Mouse (Mus musculus) heart, embryonic 13.5 days (tissue): ENCODE data around the gene Osbpl3. TPM values are rescaled to one million over a fixed set of nuclear protein-coding genes. Genes with fewer than 3 reads are reported as not detected.

Experiments used
- ATAC-seq: fragments of 200-750 bp; cut with Nextera tagmentation; 2 replicates; pipeline ENCODE4 v1.8.0; 2017; ENCODE audit warnings: moderate TSS enrichment; ENCODE audit not compliant: insufficient number of reproducible peaks, low FRiP score, low TSS enrichment; ENCODE audit errors: extremely low read depth
- H3K27ac ChIP-seq: fragments of 300-500 bp; sonication (generic); replicated peaks from 2 replicates; pipeline ENCODE4 v1.5.1; 2015; ENCODE audit warnings: moderate library complexity, mild to moderate bottlenecking, inconsistent platforms
- H3K27me3 ChIP-seq: fragments of 300-500 bp; sonication (generic); replicated peaks from 2 replicates; pipeline ENCODE4 v1.6.1; 2015; ENCODE audit warnings: mild to moderate bottlenecking, inconsistent platforms
- H3K36me3 ChIP-seq: fragments of 300-500 bp; sonication (generic); 2 replicates; pipeline ENCODE4 v1.6.1; 2015; ENCODE audit warnings: mild to moderate bottlenecking, inconsistent platforms
- H3K4me1 ChIP-seq: fragments of 300-500 bp; sonication (generic); 2 replicates; pipeline ENCODE4 v1.6.1; 2015; ENCODE audit warnings: inconsistent platforms
- H3K4me2 ChIP-seq: fragments of 300-500 bp; sonication (generic); 2 replicates; pipeline ENCODE4 v1.6.1; 2015; ENCODE audit warnings: inconsistent platforms, mild to moderate bottlenecking, moderate library complexity
- H3K4me3 ChIP-seq: fragments of 300-500 bp; sonication (generic); 2 replicates; pipeline ENCODE4 v1.5.1; 2015; ENCODE audit warnings: moderate library complexity, mild to moderate bottlenecking, inconsistent platforms
- H3K9ac ChIP-seq: fragments of 300-500 bp; sonication (generic); 2 replicates; pipeline ENCODE4 v1.6.1; 2015; ENCODE audit warnings: inconsistent platforms, mild to moderate bottlenecking, moderate library complexity
- H3K9me3 ChIP-seq: fragments of 300-500 bp; sonication (generic); 2 replicates; pipeline ENCODE4 v1.6.1; 2016; ENCODE audit warnings: inconsistent platforms
- WGBS: fragments of 180-500 bp; shearing (Covaris S2); methylation state at CpG from one replicate; pipeline ENCODE4 v1.1.7; 2015; ENCODE audit warnings: mixed read lengths; 5-methylcytosine and 5-hydroxymethylcytosine counted together
- polyA plus RNA-seq: library from polyadenylated mRNA; unstranded; fragments of >200 nt; fragmentation: Nextera tagmentation; extraction: Ambion mirVana; gene quantifications from 2 replicates; pipeline ENCODE4 v1.2.1, GENCODE M21; 2015

The Osbpl3 gene
- polyA plus RNA-seq, 1 experiment from 2014 or later, result 11.8 TPM

GRCm38 (mm10) chr6:50385451-50386013 lies 70.5 kb downstream of the Osbpl3 start:
- no peak for ATAC-seq
- Histone ChIP-seq H3K4me1 (peaks cover 40% of the 10 kb centered on the region), H3K9ac (no peak overlapping the region), H3K4me2 (no peak overlapping the region), H3K36me3 (no peaks in the 10 kb centered on the region), H3K9me3 (no peaks in the 10 kb centered on the region), H3K27ac (no peak overlapping the region), H3K4me3 (no peak overlapping the region), H3K27me3 (no peaks in the 10 kb centered on the region)
- 91% methylated on average over 8 of the region's 8 CpGs for WGBS

- WGBS, result 65% methylated on average over 7 of the region's 7 CpGs
- H3K4me1 ChIP-seq, result peaks cover 52% of the 10 kb centered on the region
- H3K9me3 ChIP-seq, result no peaks in the 10 kb centered on the region
- no peak for ATAC-seq
- H3K9ac ChIP-seq, result no peak overlapping the region
- no peak overlapping the region for H3K27ac ChIP-seq
- no peak overlapping the region for H3K4me3 ChIP-seq
- H3K36me3 ChIP-seq, result no peaks in the 10 kb centered on the region
- H3K4me2 ChIP-seq, result no peak overlapping the region
- H3K27me3 ChIP-seq, result no peaks in the 10 kb centered on the region
These were observed 73.3 kb downstream of the Osbpl3 start for GRCm38 (mm10) chr6:50382711-50383110.

- Histone ChIP-seq H3K4me2 (peak overlapping the region; percentile 56; the same call in 1 of the 2 replicates), H3K9ac (peak overlapping the region; percentile 59), H3K4me1 (peaks cover 50% of the 10 kb centered on the region), H3K27ac (0 out of 2 replicates have a peak overlapping the region, but pooled peaks have one; percentile 26), H3K4me3 (no peak overlapping the region), H3K9me3 (no peaks in the 10 kb centered on the region), H3K27me3 (no peaks in the 10 kb centered on the region), H3K36me3 (no peaks in the 10 kb centered on the region)
- no peak for ATAC-seq
- 53% methylated on average over 8 of the region's 8 CpGs for WGBS
These were observed 73.8 kb downstream of the Osbpl3 start for GRCm38 (mm10) chr6:50382196-50382595.

GRCm38 (mm10) chr6:50381504-50382091 lies 74.4 kb downstream of the Osbpl3 start:
- 26% methylated on average over 11 of the region's 11 CpGs for WGBS

GRCm38 (mm10) chr6:50379740-50380139 lies 76.3 kb downstream of the Osbpl3 start:
- Histone ChIP-seq H3K4me1 (peaks cover 49% of the 10 kb centered on the region), H3K4me2 (no peak overlapping the region), H3K4me3 (no peak overlapping the region), H3K9ac (no peak overlapping the region), H3K27me3 (no peaks in the 10 kb centered on the region), H3K36me3 (no peaks in the 10 kb centered on the region), H3K27ac (peak overlapping the region; percentile 36; the same call in 1 of the 2 replicates), H3K9me3 (no peaks in the 10 kb centered on the region)
- ATAC-seq, result no peak
- 90% methylated on average over 4 of the region's 4 CpGs for WGBS

More at GRCm38 (mm10) chr6:50381504-50382091, 74.4 kb downstream of the Osbpl3 start:
- H3K36me3 ChIP-seq, result no peaks in the 10 kb centered on the region
- H3K27ac ChIP-seq, result peak overlapping the region; percentile 53; the same call in 1 of the 2 replicates
- no peak for ATAC-seq
- H3K9me3 ChIP-seq, result no peaks in the 10 kb centered on the region
- H3K27me3 ChIP-seq, result no peaks in the 10 kb centered on the region
- peak overlapping the region; percentile 59 for H3K9ac ChIP-seq
- H3K4me2 ChIP-seq, result peak overlapping the region; percentile 56
- H3K4me3 ChIP-seq, result peak overlapping the region; percentile 11; the same call in 1 of the 2 replicates
- H3K4me1 ChIP-seq, result peaks cover 49% of the 10 kb centered on the region

- Histone ChIP-seq H3K27me3 (no peaks in the 10 kb centered on the region), H3K4me3 (no peak overlapping the region), H3K36me3 (no peaks in the 10 kb centered on the region), H3K9me3 (no peaks in the 10 kb centered on the region), H3K4me2 (no peak overlapping the region), H3K9ac (no peak overlapping the region), H3K4me1 (peaks cover 49% of the 10 kb centered on the region), H3K27ac (peak overlapping the region; percentile 36)
- 67% methylated on average over 5 of the region's 5 CpGs for WGBS
- ATAC-seq, result no peak
These were observed 76.9 kb downstream of the Osbpl3 start for GRCm38 (mm10) chr6:50379136-50379535.

GRCm38 (mm10) chr6:50377742-50378720 lies 78.0 kb downstream of the Osbpl3 start:
- Histone ChIP-seq H3K4me2 (no peak overlapping the region), H3K9ac (no peak overlapping the region), H3K36me3 (no peaks in the 10 kb centered on the region), H3K9me3 (no peaks in the 10 kb centered on the region), H3K27me3 (no peaks in the 10 kb centered on the region), H3K4me1 (peaks cover 56% of the 10 kb centered on the region), H3K27ac (no peak overlapping the region; the same call in 1 of the 2 replicates), H3K4me3 (no peak overlapping the region)
- 61% methylated on average over 21 of the region's 21 CpGs for WGBS
- no peak for ATAC-seq

GRCm38 (mm10) chr6:50376684-50377083 lies 79.3 kb downstream of the Osbpl3 start:
- H3K9ac ChIP-seq, result no peak overlapping the region
- 83% methylated on average over 1 of the region's 1 CpGs for WGBS
- no peak overlapping the region for H3K27ac ChIP-seq
- H3K27me3 ChIP-seq, result no peaks in the 10 kb centered on the region
- no peak overlapping the region for H3K4me2 ChIP-seq
- H3K36me3 ChIP-seq, result no peaks in the 10 kb centered on the region
- no peak for ATAC-seq
- H3K9me3 ChIP-seq, result no peaks in the 10 kb centered on the region
- H3K4me3 ChIP-seq, result no peak overlapping the region
- H3K4me1 ChIP-seq, result peaks cover 49% of the 10 kb centered on the region

- H3K4me3 ChIP-seq, result no peak overlapping the region
- ATAC-seq, result no peak
- H3K9ac ChIP-seq, result no peak overlapping the region
- H3K27ac ChIP-seq, result no peak overlapping the region; the same call in 1 of the 2 replicates
- no peaks in the 10 kb centered on the region for H3K27me3 ChIP-seq
- WGBS, result 70% methylated on average over 5 of the region's 5 CpGs
- H3K9me3 ChIP-seq, result no peaks in the 10 kb centered on the region
- H3K4me1 ChIP-seq, result peaks cover 19% of the 10 kb centered on the region
- no peak overlapping the region for H3K4me2 ChIP-seq
- H3K36me3 ChIP-seq, result peaks cover 23% of the 10 kb centered on the region
These were observed 83.2 kb downstream of the Osbpl3 start for GRCm38 (mm10) chr6:50372516-50373424.

- Histone ChIP-seq H3K9ac (no peak overlapping the region), H3K4me2 (no peak overlapping the region), H3K27ac (no peak overlapping the region), H3K36me3 (peaks cover 25% of the 10 kb centered on the region), H3K9me3 (no peaks in the 10 kb centered on the region), H3K4me3 (no peak overlapping the region), H3K27me3 (no peaks in the 10 kb centered on the region), H3K4me1 (peaks cover 24% of the 10 kb centered on the region)
- no peak for ATAC-seq
- 79% methylated on average over 8 of the region's 8 CpGs for WGBS
These were observed 84.4 kb downstream of the Osbpl3 start for GRCm38 (mm10) chr6:50371501-50372086.
